Mouse (Mus musculus): ENCODE measurements around the gene Ric1. TPM values are rescaled to one million over a fixed set of nuclear protein-coding genes. Genes with fewer than 3 reads are reported as not detected.
"Not testable (repeated sequence)": the region's sequence is repeated elsewhere in the genome, so short reads cannot be mapped to it uniquely, and the experiment has no call there.

Ric1 gene
- polyA plus RNA-seq, 1 experiment from 2014 or later: 9.4 TPM

DNA sequence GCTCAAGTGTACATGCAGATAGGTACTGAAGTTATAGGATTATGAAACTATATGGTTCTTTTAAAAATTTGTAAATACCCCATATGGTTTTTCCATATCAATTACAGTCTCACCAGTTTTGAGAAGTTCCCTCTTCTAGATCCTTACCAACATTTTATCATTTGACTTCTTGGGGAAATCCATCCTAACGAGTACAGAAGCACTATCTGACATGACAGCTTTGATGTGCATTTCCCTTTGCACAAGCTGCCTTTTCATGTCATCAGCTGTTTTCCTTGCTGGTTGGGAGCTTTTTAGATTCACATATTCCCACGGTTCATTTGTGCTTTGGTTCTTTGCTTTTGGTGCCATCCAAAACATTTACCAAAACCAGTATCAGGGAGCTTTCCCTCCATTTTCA is 6.5 kb downstream of the Ric1 start:
- ATAC-seq (no peak), DNase-seq (ENCODE audit: low spot score) (no peak)
- peaks cover under 1% of the 10 kb centered on the region; the same call in 1 of the 2 replicates for H3K36me3 ChIP-seq (ENCODE audit: control insufficient read depth, insufficient read depth, low read length)
- no peaks in the 10 kb centered on the region; the same call in 1 of the 2 replicates for H3K9me3 ChIP-seq (replicated peaks; ENCODE audit: control insufficient read depth, low read length)
- no peak overlapping the region for H3K4me3 ChIP-seq (ENCODE audit: low read depth, low read length)
- peaks cover 6% of the 10 kb centered on the region for H3K4me1 ChIP-seq (ENCODE audit: control insufficient read depth, insufficient read depth, low read length)
- H3K9ac ChIP-seq (ENCODE audit: low read length): no peak overlapping the region
- no peaks in the 10 kb centered on the region for H3K27me3 ChIP-seq (replicated peaks; ENCODE audit: control insufficient read depth, insufficient read depth, low read length)
- H3K27ac ChIP-seq (ENCODE audit: low read depth, low read length): no peak overlapping the region
- H3K4me2 ChIP-seq (ENCODE audit: low read length): no peak overlapping the region
- WGBS: 92% methylated on average over 2 of the region's 2 CpGs

DNA sequence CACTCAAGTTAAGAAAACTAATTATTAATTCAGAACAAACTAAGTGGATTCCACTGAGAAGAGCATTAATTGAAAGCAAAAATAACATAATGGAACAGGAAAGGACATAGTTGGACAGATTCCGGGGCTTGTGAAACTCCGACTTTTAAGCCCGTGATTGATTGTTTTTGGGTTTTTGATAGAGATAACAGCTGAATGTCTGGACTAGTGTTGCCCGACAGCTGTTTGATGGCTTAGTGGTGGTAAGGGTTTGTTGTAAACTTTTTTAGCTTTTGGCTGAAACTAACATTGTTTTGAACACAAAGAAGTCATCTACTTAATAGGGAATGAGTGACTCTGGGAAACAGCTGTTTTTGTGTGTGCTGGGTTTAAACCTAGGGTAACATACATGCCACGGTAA is 11.9 kb downstream of the Ric1 start:
- Histone ChIP-seq H3K4me1 (ENCODE audit: control insufficient read depth, insufficient read depth, low read length) (no peaks in the 10 kb centered on the region), H3K27ac (ENCODE audit: low read depth, low read length) (no peak overlapping the region), H3K4me3 (ENCODE audit: low read depth, low read length) (no peak overlapping the region), H3K9ac (ENCODE audit: low read length) (no peak overlapping the region), H3K4me2 (ENCODE audit: low read length) (no peak overlapping the region), H3K36me3 (ENCODE audit: control insufficient read depth, insufficient read depth, low read length) (peaks cover 13% of the 10 kb centered on the region), H3K27me3 (replicated peaks; ENCODE audit: control insufficient read depth, insufficient read depth, low read length) (no peaks in the 10 kb centered on the region), H3K9me3 (replicated peaks; ENCODE audit: control insufficient read depth, low read length) (no peaks in the 10 kb centered on the region; the same call in 1 of the 2 replicates)
- no peak for ATAC-seq
- DNase-seq (ENCODE audit: low spot score): no peak
- WGBS: 91% methylated on average over 5 of the region's 5 CpGs

DNA sequence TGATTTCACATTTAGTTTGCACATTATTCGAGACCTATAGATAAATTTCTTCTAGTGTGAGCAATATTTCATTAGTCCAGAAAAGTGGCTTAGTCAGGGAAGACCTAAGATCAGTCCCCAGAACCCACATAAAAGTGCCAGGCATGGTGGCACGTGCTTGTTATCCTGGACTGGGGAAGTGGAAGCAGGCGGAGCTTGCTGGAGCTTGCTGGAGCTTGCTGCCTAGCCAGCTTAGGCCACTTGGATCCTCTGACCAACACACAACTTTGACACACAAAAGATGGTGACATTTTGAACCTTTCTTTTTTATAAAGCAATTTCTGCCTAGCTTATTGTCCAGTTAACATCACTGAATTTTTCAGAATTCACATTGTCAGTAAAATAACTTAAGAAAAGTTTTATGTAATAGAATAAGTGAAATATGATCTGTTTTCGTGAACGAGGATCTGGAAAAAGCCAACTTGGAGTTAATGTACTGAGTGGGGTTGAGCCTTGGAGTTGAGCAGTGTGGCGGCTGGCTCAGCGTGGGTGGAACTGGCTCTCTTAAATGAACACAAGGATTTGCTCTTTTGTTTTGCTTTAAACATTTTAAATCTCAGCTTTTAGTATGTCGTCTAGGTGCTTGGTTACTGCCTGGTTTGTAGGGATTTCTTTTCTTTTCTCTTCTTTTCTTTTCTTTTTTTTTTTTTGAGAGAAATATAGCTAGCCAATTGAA is 20.3 kb downstream of the Ric1 start:
- no peaks in the 10 kb centered on the region for H3K9me3 ChIP-seq (replicated peaks; ENCODE audit: control insufficient read depth, low read length)
- no peak overlapping the region for H3K4me2 ChIP-seq (ENCODE audit: low read length)
- no peaks in the 10 kb centered on the region for H3K4me1 ChIP-seq (ENCODE audit: control insufficient read depth, insufficient read depth, low read length)
- H3K9ac ChIP-seq (ENCODE audit: low read length): no peak overlapping the region
- H3K4me3 ChIP-seq (ENCODE audit: low read depth, low read length): no peak overlapping the region
- H3K36me3 ChIP-seq (ENCODE audit: control insufficient read depth, insufficient read depth, low read length): 0 out of 2 replicates have a peak, but pooled peaks cover 3% of the 10 kb centered on the region
- 79% methylated on average over 8 of the region's 8 CpGs for WGBS
- DNase-seq (ENCODE audit: low spot score) (no peak), ATAC-seq (no peak)
- no peaks in the 10 kb centered on the region for H3K27me3 ChIP-seq (replicated peaks; ENCODE audit: control insufficient read depth, insufficient read depth, low read length)
- no peak overlapping the region for H3K27ac ChIP-seq (ENCODE audit: low read depth, low read length)

DNA sequence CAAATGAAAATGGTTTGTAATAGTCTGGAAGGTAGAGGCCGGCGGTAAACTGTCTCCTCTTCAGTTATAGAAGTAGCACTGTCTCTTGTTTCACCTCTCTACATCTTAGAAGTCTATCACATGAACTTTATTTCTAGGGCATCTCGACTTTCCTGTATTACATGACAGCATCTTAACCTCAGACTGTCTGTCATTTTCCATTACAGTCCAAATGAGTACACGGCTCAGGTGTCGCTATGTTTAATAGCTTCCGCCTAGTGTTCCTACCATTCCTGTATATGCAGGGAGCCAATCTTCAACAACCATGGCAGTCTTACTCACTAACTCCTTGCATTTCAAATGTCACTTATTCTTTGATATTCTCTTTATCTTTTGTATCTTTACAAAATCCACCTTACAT is 21.9 kb downstream of the Ric1 start:
- Histone ChIP-seq H3K36me3 (ENCODE audit: control insufficient read depth, insufficient read depth, low read length) (no peaks in the 10 kb centered on the region), H3K4me1 (ENCODE audit: control insufficient read depth, insufficient read depth, low read length) (no peaks in the 10 kb centered on the region), H3K4me3 (ENCODE audit: low read depth, low read length) (no peak overlapping the region), H3K27me3 (replicated peaks; ENCODE audit: control insufficient read depth, insufficient read depth, low read length) (no peaks in the 10 kb centered on the region), H3K4me2 (ENCODE audit: low read length) (no peak overlapping the region), H3K9me3 (replicated peaks; ENCODE audit: control insufficient read depth, low read length) (no peaks in the 10 kb centered on the region), H3K27ac (ENCODE audit: low read depth, low read length) (no peak overlapping the region), H3K9ac (ENCODE audit: low read length) (no peak overlapping the region)
- DNase-seq (ENCODE audit: low spot score): no peak
- no peak for ATAC-seq
- WGBS: 97% methylated on average over 6 of the region's 6 CpGs

DNA sequence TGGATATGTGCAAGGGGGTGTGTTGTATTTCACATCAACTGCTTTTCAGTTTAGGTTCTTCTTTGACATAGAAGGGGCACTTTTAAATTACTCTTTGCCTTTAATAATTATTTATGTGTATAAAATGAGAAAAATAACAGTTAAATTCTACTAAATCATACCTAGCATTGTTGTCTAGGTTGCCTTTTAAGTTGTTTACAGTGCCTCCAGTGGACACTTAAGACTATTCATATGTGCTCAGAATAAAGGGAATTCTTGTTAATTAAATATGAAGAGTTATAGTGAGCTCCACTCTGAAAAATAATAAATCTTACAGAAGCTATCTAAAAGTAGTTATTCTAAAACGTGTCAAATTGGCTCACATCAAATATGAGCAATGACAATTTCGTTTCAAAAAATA is 28.5 kb downstream of the Ric1 start:
- Histone ChIP-seq H3K9ac (ENCODE audit: low read length) (no peak overlapping the region), H3K4me1 (ENCODE audit: control insufficient read depth, insufficient read depth, low read length) (no peaks in the 10 kb centered on the region), H3K27ac (ENCODE audit: low read depth, low read length) (no peak overlapping the region), H3K36me3 (ENCODE audit: control insufficient read depth, insufficient read depth, low read length) (no peaks in the 10 kb centered on the region), H3K4me2 (ENCODE audit: low read length) (no peak overlapping the region), H3K27me3 (replicated peaks; ENCODE audit: control insufficient read depth, insufficient read depth, low read length) (no peaks in the 10 kb centered on the region), H3K9me3 (replicated peaks; ENCODE audit: control insufficient read depth, low read length) (no peaks in the 10 kb centered on the region), H3K4me3 (ENCODE audit: low read depth, low read length) (no peak overlapping the region)
- ATAC-seq (no peak), DNase-seq (ENCODE audit: low spot score) (no peak)
- 87% methylated on average over 2 of the region's 2 CpGs for WGBS

DNA sequence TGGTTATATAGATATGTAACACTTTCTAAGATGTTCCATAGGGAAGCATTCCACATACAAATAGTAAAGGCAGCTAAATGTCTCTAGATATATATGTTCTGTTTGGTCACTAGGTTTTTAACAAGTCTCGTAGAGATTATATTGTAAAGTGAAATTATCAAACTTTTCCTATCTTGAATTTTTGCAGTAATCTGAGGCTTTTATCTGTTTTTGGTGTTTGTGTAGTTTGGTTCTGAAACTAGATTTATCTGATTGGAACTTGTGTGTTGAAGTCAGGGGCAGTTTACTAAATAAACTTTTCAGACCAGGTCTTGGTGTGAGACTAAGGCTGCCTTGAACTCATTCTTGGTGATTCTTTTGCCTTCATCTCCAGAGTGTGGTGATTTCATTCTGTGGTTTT is 29.0 kb downstream of the Ric1 start:
- Histone ChIP-seq H3K27me3 (replicated peaks; ENCODE audit: control insufficient read depth, insufficient read depth, low read length) (no peaks in the 10 kb centered on the region), H3K4me2 (ENCODE audit: low read length) (no peak overlapping the region), H3K36me3 (ENCODE audit: control insufficient read depth, insufficient read depth, low read length) (no peaks in the 10 kb centered on the region), H3K4me1 (ENCODE audit: control insufficient read depth, insufficient read depth, low read length) (no peaks in the 10 kb centered on the region), H3K9ac (ENCODE audit: low read length) (no peak overlapping the region), H3K27ac (ENCODE audit: low read depth, low read length) (no peak overlapping the region), H3K9me3 (replicated peaks; ENCODE audit: control insufficient read depth, low read length) (no peaks in the 10 kb centered on the region), H3K4me3 (ENCODE audit: low read depth, low read length) (no peak overlapping the region)
- DNase-seq (ENCODE audit: low spot score) (no peak), ATAC-seq (no peak)
- WGBS: 93% methylated on average over 1 of the region's 1 CpGs

DNA sequence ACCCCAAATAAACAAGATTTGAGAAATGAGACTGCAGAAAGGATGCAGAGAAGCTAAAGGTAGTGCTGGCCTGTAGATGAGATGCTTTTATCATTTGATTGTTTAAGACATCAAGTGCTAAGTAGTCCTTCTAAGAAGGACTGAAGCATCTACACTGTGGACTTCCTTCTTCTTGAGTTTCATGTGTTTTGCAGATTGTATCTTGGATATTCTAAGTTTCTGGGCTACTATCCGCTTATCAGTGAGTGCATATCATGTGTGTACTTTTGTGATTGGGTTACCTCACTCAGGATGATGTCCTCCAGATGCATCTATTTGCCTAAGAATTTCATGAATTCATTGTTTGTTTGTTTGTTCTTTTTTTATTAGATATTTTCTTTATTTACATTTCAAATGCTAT is 29.9 kb downstream of the Ric1 start:
- DNase-seq (ENCODE audit: low spot score); H3K27me3 ChIP-seq (replicated peaks; ENCODE audit: control insufficient read depth, insufficient read depth, low read length); H3K4me3 ChIP-seq (ENCODE audit: low read depth, low read length); H3K9ac ChIP-seq (ENCODE audit: low read length); H3K36me3 ChIP-seq (ENCODE audit: control insufficient read depth, insufficient read depth, low read length); H3K27ac ChIP-seq (ENCODE audit: low read depth, low read length); ATAC-seq; H3K4me1 ChIP-seq (ENCODE audit: control insufficient read depth, insufficient read depth, low read length); H3K9me3 ChIP-seq (replicated peaks; ENCODE audit: control insufficient read depth, low read length); H3K4me2 ChIP-seq (ENCODE audit: low read length): not testable (repeated sequence)
- WGBS: 96% methylated on average over 1 of the region's 1 CpGs

DNA sequence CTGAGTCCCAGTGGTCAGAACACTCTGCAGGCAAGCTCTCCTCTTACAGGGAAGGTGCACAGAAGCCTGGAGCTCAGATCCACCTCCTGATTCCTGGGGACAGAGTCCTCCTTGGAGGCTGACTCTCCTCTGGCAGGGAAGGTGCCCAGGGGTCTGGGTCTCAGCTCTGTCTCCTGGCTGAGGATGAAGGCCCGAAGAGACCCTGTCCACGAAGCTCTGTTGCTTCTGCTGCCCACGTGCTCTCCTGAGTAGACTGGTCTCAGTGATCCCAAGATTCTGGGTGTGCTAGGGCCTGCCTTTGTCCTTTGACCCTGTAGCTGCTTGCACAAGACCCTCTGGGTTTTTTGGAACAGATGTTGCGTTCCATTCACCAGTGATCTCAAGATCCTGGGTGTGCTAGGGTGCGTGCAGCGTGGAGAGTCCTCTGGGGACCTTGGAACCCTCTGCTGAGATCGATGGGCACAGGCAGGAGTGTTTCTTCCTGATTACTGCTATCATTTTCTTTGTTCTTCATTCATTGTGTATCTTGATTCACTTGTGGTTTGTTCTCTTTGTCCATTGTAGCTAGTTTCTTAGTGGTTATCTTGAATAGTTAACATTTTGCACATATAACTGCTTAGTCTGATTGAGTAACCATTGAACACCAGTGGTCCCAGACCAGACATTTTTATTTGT is 35.2 kb downstream of the Ric1 start:
- WGBS: 93% methylated on average over 7 of the region's 7 CpGs
- not testable (repeated sequence) for H3K4me1 ChIP-seq (ENCODE audit: control insufficient read depth, insufficient read depth, low read length); H3K27me3 ChIP-seq (replicated peaks; ENCODE audit: control insufficient read depth, insufficient read depth, low read length); H3K4me2 ChIP-seq (ENCODE audit: low read length); H3K9me3 ChIP-seq (replicated peaks; ENCODE audit: control insufficient read depth, low read length); ATAC-seq; DNase-seq (ENCODE audit: low spot score); H3K4me3 ChIP-seq (ENCODE audit: low read depth, low read length); H3K27ac ChIP-seq (ENCODE audit: low read depth, low read length); H3K9ac ChIP-seq (ENCODE audit: low read length); H3K36me3 ChIP-seq (ENCODE audit: control insufficient read depth, insufficient read depth, low read length)

DNA sequence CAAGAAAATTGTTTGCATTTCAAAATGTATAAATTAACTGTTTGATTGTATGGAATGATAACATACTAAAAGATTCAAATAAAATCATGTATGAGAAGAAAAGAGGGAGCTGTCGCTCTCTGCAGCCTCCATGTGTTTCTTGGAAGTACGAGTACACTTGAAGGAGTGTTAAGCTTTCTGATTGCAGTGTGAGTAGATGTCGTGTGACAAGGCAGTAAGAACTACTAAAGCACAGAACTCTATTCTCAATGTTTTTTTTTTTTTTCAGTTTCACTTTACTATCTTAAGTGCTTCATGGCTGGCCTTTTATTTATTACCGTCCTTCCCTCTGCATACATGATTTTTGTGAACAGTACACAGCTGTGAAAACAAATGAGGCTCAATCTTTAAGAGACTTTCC is 40.1 kb downstream of the Ric1 start:
- WGBS: 90% methylated on average over 4 of the region's 4 CpGs
- Histone ChIP-seq H3K27ac (ENCODE audit: low read depth, low read length) (no peak overlapping the region), H3K9me3 (replicated peaks; ENCODE audit: control insufficient read depth, low read length) (no peaks in the 10 kb centered on the region), H3K9ac (ENCODE audit: low read length) (no peak overlapping the region), H3K4me3 (ENCODE audit: low read depth, low read length) (no peak overlapping the region), H3K27me3 (replicated peaks; ENCODE audit: control insufficient read depth, insufficient read depth, low read length) (no peaks in the 10 kb centered on the region), H3K4me2 (ENCODE audit: low read length) (no peak overlapping the region), H3K4me1 (ENCODE audit: control insufficient read depth, insufficient read depth, low read length) (no peaks in the 10 kb centered on the region), H3K36me3 (ENCODE audit: control insufficient read depth, insufficient read depth, low read length) (no peaks in the 10 kb centered on the region)
- ATAC-seq (no peak), DNase-seq (ENCODE audit: low spot score) (no peak)
